Mouse (Mus musculus): ENCODE results near the gene Ube2n. TPM values are rescaled to one million over a fixed set of nuclear protein-coding genes. Genes with fewer than 3 reads are reported as not detected.

The Ube2n gene
- total RNA-seq (2021), result 100 to 1,000 TPM; 135 to 136 TPM
- long read RNA-seq, experiment 1, transcript Ube2n-201 (4 exons, 3,867 nt), result major isoform, 79 of 82 reads
- long read RNA-seq, experiment 1, partial matches to known transcripts, result 1 of 82 reads
- long read RNA-seq, experiment 1, other reads (novel, unspliced or antisense), result 2 of 82 reads
- long read RNA-seq, experiment 2, transcript Ube2n-201 (4 exons, 3,867 nt), result major isoform, 69 of 79 reads
- long read RNA-seq, experiment 2, partial matches to known transcripts, result 0 of 79 reads
- long read RNA-seq, experiment 2, other reads (novel, unspliced or antisense), result 9 of 79 reads

DNA sequence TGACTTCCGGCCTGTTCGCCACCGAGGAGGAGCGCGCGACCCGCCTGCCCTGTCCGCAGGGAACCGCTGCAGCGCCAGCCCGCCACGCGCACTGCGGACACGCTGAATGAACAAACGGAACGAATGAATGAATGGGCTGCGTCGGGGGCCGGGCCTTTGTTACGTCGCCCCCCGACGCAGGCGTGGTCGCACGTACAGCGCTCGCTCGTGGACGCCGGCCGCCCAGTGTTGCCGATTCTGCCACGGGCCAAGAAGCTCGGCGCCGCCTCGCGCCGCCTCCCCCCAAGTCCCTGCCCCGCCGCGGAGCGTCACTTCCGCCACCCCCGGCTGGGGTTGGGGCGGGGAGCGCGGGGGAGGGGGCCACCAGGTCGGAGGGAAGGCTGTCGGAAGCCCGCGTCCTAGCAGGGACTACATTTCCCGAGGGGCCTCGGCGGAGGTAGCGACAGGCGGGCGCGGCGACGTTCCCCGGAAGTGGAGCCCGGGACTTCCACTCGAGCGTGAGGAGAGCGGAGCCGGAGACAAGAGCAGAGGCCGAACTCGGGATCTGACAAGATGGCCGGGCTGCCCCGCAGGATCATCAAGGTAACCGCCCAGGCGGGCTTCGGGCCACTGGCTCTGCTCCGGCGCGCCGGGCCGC lies at the start of gene Ube2n:
Gene Ube2n (plus strand): TSS at position 490 of the 637 bp plus-strand sequence.
- peak; percentile 89 to 97 for DNase-seq (ENCODE audit: low spot score in 2 of 2)

DNA sequence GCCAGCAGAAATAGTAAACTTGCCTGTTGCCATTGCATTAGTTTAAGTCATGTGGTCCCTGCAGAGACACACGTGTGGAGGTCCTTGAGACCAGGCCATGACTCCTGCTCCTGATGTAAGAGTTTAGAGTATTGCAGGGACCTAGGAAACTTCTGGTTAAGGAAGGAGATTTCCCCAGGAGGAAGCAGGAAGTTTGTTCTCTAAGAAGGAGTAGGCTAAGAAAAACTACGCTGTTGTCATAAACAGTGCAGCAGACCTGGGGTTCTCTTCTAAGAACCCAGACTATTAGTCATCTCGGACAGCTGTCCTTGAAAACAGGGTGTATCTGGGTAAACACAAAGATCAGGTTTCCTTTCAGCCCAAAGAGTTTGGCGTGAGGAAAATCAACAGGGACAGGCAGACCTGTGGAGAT lies 49.5 kb upstream of the Ube2n start:
- DNase-seq (ENCODE audit: low spot score in 2 of 2), result no peak

DNA sequence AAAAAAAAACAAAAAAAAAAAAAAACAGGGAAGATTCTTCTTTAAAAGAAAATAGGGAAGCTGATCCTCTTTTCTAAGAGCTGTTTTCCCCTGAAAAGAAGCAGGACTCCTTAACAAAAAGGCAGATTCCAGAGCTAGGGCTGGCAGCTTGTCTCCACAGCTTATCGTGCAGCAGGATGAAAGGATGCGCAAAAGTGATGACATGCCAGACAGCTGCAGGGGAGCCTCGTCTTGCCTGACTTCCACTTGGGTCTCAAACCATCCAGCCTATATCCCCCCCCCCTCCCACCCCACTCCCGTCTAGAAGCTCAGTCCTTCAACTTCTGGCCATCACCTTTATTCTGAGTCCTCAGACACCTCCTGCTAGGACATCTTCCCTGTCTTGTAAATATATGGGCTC lies 46.1 kb upstream of the Ube2n start:
- no peak for DNase-seq (ENCODE audit: low spot score in 2 of 2)

DNA sequence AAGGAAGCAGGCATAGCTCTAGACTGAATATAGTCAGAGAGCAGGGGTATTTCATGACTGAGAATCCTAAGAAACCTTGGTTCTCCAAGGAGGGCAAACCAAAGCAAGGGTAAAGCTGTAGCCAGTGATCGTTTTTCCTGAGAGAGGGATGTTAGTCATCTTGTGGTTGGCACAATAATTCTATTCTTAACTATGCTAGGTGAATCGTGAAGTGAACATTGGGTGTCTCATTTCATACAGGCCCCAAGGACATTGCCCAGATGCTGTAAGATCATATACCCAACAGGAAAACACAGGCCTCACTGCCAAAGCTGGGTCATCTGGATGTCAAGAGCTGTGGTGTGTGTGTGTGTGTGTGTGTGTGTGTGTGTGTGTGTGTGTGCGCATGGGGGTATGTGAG lies 43.8 kb upstream of the Ube2n start:
- DNase-seq (ENCODE audit: low spot score in 2 of 2), result no peak

DNA sequence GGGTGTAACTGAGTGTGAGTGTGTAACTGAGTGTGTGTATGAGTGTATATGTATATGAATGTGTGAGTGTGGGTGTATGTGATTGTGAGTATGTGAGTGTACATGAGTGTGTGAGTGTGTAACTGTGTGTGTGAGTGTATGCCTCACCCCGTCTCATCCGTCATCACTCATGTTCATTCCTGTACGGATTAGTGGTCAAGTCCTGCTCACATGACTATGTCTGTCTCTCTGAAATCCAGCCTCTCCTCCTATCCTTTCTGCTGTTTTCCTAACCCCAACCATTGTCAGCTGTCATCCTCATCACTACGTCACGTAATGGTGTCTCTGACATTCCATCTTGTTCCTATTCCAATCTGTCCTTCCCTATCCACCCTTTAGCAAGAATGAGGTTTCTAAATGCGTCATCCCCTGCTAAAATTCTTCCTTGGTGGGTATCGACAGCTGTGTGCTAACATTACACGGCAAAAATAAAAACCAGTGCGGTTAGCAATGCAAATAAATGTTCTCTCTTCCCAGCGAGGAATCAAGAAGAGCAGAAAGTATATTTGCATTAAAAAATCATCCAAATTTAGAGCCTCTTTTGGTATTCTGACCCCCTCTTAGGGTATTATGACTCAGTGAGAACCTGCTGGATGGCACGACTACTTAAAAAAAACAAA lies 42.9 kb upstream of the Ube2n start:
- no peak for DNase-seq (ENCODE audit: low spot score in 2 of 2)

DNA sequence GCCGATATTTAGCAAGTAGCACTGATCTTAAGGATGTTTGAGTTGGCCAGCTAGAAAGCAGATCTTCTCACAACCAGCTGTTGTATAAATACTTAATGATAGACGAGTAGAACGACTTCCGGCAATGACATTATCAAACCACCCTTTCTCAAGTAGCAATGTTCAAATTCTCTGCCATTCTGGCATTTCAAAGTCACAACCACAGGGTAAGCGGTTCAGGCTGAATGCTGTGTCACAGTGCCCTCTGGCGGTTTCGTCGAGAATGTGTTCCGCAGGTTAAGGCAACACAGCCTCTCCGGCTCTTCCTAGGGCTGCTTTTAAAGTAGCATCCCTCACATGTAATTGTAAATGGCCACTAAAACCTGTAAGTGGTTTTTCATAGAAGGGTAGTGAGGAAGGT lies 39.0 kb upstream of the Ube2n start:
- peak; percentile 54 to 64 for DNase-seq (ENCODE audit: low spot score in 2 of 2)

DNA sequence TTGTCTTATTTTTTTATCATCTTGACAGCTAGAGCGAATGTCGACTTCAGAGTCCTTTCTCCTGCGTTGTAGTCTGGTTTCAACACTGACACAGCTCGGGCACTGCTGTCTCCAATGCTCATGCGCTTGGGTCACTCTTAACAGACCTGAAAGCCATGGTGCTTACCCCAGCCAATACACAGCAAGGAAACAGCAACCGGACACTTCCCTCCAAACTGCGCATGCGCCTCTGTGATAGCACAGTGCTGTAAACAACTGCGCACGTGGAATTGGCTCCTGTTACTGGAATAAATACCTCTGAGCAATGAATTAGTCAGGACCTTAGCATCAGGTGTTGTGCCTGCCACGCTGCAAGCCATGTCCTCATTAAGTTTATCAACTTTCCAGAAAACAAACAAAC lies 37.4 kb upstream of the Ube2n start:
- DNase-seq (ENCODE audit: low spot score in 2 of 2), result no peak

DNA sequence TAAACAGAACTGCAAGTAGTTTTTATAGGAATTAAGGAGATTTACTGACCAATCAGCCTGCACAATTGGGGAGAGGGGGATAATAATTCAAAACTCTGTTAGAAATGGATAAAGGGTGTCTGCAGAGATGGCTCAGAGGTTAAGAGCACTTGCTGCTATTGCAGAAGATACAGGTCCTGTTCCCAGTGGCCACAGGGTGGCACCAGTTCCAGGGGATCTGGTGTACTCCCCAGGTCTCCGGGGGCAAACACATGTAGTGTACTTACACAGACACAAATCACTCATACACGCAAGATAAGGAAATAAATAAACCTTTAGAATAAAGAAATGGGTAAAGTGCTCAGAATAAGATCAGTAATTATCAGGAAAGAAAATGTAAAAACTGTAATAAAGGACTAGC lies 25.3 kb upstream of the Ube2n start:
- no peak for DNase-seq (ENCODE audit: low spot score in 2 of 2)

DNA sequence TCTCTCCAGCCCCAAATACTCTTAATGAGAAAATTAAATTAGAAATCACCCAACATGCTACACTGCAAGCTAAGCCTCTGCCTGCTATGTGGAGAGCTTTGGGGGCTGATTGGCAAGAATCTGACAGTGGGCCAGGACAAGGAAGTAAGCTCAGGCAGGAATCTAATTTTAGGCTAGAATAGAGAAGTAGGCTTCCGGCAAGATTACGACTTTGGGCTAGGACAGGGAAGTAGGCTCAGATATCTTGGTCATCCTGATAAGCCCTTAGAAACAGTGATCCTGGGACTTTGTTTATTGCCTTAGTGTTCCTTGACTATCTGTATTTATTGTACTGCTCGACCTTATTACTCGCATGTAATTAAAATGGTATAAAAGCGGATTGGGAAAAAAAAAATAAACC lies 20.7 kb upstream of the Ube2n start:
- DNase-seq (ENCODE audit: low spot score in 2 of 2), result no peak

DNA sequence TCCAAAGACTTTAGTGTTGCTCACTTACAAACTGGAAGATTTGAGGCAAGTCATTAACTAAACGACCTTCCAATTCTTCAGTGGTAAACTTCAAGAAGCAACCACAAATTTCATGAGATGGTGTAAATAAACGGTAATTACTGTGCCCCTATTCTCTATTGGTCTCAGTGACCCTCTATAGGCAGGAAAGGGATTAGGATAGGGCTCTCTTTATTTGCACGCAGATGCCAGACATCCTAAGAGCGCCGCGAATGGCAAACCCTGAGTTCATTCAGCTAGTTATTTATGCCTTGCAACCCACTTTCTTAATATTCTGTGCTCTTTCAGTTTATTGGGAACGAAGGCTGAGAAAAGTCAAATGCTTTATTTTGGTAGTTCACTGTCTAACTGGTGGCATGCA lies 13.9 kb upstream of the Ube2n start:
- no peak for DNase-seq (ENCODE audit: low spot score in 2 of 2)

DNA sequence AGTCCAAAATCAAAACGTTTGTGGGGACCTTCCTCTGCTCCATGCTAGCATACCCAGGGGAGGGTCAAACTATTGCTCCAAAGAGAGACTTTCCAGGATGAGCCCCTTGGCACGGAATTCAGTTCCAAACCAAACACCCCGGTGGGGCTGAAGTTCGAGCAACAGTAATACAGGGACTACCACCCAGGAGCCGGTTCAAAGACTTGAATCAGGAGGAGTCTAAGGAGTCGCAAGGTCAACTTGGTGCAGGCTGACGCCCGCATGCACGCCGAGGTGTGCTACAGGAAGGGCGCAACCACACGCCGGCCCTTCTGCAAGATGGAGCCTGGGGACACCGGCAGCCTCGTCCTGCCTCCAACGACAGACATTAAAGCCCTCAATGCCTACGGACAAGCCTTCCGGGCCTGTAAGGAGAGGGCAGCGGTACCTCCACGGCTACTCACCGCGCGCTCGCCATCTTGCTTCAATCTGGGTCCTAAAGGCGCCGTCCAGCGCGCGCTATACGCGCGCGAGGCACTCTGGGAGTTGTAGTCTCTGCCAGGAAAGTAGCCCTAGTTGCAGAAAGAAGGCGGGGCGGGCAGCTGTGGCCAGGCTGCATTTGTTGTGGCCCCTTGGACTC lies 13.4 kb upstream of the Ube2n start, which contains the start of gene Mrpl42:
Gene Mrpl42 (minus strand): TSS at position 478 of the 619 bp plus-strand sequence.
- peak; percentile 41 to 74 for DNase-seq (ENCODE audit: low spot score in 2 of 2)

DNA sequence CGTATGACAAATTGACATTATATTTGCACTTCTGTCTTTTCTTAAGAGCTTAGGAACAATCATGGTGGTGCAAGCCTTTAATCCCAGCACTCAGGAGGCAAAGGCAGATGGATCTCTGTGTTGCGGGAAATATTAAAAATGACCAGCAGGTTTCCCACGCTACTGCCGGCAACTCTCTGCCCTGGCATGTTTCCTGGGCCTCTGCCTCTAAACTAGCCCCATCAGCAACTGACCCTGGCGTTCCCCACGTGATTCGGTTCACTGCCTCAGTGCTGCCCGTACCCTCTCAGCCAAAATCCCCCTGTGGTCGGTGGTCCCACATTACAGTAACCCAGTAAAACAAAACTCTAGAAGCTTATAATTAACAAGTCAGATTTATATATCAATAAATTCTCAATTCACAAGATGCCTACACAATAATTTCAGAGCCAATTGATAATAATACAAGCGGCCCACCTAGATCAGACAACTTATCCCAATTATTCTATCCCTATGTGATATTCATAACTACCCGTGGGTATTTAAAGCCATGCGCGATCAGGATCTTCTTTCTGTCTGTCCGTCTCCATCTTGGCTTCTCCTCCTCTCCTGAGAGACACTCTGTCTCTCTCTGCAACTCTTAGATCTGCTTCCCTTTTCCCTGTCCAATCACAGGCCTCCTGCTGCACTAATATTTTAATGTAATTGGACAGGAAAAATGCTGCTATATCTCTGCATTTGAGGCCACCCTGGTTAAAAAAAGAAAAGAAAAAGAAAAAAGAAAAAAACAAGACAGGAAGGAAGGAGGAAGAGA lies 11.3 kb upstream of the Ube2n start:
- no peak for DNase-seq (ENCODE audit: low spot score in 2 of 2)

DNA sequence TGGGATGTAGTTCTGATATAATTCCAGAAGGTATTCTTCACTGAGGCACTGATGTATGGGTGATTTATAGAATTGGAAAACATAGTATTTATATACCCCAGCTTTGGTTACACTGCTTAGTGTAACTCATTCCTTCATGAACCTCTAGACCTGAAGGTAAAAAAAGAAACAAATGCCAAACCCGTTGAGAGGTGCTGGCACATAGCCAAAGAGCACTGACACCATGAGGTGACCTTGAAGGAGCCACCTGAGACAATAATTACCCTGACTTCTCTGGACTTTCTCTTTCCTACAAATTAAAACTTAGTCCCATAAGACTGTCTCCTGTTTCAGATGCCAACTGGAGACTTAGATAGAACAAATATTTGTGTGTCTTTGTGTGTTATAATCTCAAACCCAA lies 10.6 kb upstream of the Ube2n start:
- DNase-seq (ENCODE audit: low spot score in 2 of 2), result no peak

DNA sequence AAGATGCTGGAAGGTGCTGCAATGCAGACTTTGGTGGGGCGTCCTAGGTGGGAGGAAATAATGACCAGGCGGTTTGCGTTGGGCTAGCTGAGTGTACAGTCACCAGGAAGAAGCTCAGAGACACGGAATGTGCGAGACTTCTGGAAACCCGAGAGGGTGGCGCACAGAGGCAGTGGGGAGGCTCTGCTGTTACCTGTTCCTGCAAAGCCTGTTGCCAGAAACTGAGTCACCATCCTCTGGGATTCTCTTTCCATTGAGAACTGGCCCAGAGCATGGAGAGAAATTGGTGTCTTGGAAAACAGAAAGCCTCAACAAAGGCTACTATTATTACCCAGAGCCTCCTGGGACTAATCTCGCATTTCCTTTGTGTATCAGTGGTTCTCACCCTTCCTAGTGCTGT lies 6.8 kb upstream of the Ube2n start:
- no peak for DNase-seq (ENCODE audit: low spot score in 2 of 2)

DNA sequence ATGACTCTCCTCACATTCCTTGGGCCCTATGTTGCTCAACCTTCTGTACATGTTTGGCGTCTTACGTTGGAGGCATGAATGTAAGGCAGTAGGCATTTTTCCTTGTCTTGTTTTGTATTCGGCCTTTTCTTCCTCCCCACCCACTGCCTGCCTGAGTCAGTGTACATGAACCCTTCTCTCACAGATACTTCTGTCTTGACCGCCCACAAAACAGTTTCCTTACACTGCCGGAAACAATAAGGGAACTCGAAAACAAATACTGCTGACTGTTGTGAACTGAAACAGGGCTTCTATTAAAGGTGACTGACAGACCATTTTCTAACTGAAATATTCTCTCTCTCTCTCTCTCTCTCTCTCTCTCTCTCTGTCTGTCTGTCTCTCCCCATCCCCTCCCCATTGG lies 6.2 kb upstream of the Ube2n start:
- DNase-seq (ENCODE audit: low spot score in 2 of 2), result no peak

DNA sequence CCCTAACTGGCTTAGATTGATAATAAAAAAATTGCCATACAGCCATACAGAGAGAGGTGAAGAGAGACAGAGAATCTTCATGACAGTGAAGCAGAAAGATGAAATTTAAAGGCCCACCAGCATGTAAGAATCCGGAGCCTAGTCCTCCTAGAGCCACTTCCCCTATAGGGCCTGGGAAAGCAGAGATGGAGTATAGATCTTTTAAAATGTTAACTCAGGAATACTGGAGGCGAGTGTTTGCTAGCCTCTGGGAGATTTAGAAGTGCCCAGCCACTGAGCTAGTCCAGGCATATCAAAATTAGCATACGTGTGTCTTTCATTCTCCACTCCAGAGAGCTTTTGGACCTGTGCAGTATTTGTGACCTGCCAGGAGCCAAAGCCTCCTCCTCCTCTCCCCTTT lies 5.7 kb upstream of the Ube2n start:
- no peak for DNase-seq (ENCODE audit: low spot score in 2 of 2)

DNA sequence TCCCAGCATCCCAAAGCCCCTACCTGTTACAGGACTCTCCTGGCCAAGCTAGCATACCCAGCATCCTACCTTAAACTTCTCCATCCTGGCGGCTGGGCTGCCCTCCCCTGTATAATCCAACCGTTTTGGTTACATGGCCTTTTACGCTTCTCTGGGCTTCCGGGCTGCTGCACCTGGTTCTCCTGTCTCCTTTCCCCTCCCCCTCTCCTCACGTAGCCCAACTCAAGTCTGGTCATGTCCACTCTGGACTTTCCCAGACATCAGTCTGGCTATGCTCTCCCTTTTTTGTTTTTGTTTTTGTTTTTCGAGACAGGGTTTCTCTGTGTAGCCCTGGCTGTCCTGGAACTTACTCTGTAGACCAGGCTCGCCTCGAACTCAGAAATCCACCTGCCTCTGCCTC lies 2.3 kb upstream of the Ube2n start:
- DNase-seq (ENCODE audit: low spot score in 2 of 2), result no peak

DNA sequence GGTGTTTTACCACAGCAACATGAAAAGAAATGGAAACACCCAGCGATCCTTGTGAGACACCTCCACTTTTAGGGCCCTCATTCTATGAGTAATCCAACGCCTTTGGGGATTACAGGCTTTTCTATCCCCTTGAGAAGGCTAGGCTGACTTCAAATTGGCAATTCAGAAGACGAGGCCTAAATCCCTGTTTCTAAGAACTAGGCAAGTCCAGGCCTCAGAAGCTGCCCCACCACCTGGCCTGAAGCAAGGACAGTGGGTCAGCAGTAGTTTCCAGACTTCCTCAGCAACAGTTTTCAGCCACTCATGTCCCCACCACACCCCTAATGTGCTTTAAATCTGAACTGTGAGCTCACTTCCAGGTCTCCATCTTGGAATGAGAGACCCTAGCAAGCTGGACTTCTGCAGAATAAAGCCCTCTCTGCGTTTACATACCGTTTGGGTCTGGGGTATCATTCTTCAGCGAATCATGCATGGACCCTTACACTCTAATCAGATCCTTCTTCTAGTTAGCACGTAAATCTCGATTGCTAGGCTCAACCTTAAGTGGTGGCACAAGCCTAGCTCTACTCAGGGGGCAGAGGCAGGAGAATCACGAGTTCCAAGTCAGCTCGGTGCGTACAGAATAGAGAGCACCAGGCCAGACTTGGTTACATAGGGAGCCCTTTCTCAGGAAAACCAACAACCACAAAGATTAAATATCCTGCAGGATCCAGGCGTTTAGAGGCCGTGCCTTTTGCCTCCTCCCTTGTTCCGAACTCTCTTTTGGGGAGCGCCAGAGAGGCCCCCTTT lies 983 bp upstream of the Ube2n start:
- no peak for DNase-seq (ENCODE audit: low spot score in 2 of 2)

DNA sequence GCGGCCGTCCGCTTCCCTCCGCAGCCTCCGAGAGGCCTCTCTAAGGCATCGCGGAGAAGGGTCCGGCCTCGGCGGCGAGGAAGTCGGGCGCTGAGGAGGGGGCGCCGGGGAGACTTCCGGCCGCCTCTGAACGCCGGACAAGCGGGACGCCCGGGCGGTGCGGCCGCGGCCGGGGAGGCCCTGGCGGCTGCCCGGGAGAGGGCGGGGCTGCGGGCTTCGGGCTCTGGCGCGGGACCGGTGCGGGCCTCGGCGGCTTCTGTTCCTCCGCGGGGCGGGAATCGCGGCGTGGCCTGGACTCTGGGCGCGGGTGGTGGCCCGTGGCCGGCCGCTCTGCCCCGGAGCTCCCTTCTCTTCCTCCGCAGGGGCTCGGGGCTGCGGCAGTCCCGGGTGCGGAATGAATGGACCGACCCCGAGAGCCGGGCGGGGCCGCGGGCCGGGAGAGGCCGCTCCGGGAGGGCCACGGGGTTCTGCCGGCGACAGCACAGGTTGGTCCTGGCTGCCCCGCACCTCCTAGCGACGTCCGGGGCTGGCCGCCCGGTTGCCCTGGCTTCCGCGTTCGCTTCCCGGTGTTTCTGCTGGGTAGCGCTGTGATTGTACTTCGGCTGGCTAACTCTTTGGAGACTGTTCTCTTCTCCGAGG lies 467 bp downstream of the Ube2n start:
- peak; percentile 10 to 24 for DNase-seq (ENCODE audit: low spot score in 2 of 2)

DNA sequence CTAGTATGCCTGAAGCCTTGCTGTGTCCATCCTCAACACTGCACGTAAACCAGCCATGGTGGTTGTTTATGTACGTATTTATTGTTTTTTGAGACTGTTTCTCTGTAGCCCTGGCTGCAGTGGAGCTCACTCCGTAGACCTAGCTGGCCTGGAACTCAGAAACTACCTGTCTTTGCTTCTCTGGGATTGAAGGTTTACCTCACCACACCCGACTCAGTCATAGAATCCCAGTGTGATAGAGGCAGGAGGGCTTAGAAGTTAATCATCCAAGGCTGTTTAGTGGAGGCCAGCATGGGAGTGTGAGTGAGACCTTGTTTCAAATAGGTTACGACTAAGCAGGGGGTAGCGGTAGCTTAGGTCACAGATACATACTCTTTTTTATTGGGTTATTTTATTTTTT lies 2.7 kb downstream of the Ube2n start:
- DNase-seq (ENCODE audit: low spot score in 2 of 2), result no peak
